Mouse (Mus musculus) right cerebral cortex, postnatal 36 days (tissue): ENCODE measurements at regions not wholly inside any gene's neighbourhood (a gene's known extent, or its start where the extent isn't known, plus 50 kb on each side); places are given as distances from the start of the nearest gene placed in this dataset.

ENCODE experiments used
- DNase-seq, 2 experiments: peaks; one replicate each; pipeline ENCODE4 v3.0.0; 2022; ENCODE audit warnings: low spot score in 2 of 2, mixed read lengths in 1 of 2

- no peak for DNase-seq
Measured at GRCm38 (mm10) chr16:68017672-68018071, 397.0 kb upstream of the Cadm2 start.

- DNase-seq = no peak
Measured at GRCm38 (mm10) chr16:67989671-67990070, 369.0 kb upstream of the Cadm2 start.

- no peak for DNase-seq
Measured at GRCm38 (mm10) chr16:67976565-67976964, 355.9 kb upstream of the Cadm2 start.

GRCm38 (mm10) chr16:67968311-67969145 lies 347.8 kb upstream of the Cadm2 start:
- no peak for DNase-seq

GRCm38 (mm10) chr16:67949112-67949511 lies 328.4 kb upstream of the Cadm2 start:
- DNase-seq = no peak

- no peak for DNase-seq
Measured at GRCm38 (mm10) chr16:67944406-67944805, 323.7 kb upstream of the Cadm2 start.

- DNase-seq = no peak
Measured at GRCm38 (mm10) chr16:67919175-67919574, 298.5 kb upstream of the Cadm2 start.

- no peak for DNase-seq
Measured at GRCm38 (mm10) chr16:67871304-67872022, 250.8 kb upstream of the Cadm2 start.

- DNase-seq = no peak
Measured at GRCm38 (mm10) chr16:67850201-67850600, 229.5 kb upstream of the Cadm2 start.

- no peak for DNase-seq
Measured at GRCm38 (mm10) chr16:67844481-67844880, 223.8 kb upstream of the Cadm2 start.

GRCm38 (mm10) chr16:67797236-67797635 lies 176.5 kb upstream of the Cadm2 start:
- DNase-seq = no peak

- DNase-seq = no peak
Measured at GRCm38 (mm10) chr16:67776091-67776490, 155.4 kb upstream of the Cadm2 start.

GRCm38 (mm10) chr16:67769114-67769513 lies 148.4 kb upstream of the Cadm2 start:
- DNase-seq = peak in 1 of 2 experiments; percentile 1

GRCm38 (mm10) chr16:67735398-67735797 lies 114.7 kb upstream of the Cadm2 start:
- no peak for DNase-seq

GRCm38 (mm10) chr16:67698619-67699018 lies 77.9 kb upstream of the Cadm2 start:
- no peak for DNase-seq
